Mouse (Mus musculus) layer of hippocampus, adult 2 months (tissue): ENCODE data around the gene Tnfrsf1b. TPM values are rescaled to one million over a fixed set of nuclear protein-coding genes. Genes with fewer than 3 reads are reported as not detected.
"Not testable (repeated sequence)": the region's sequence is repeated elsewhere in the genome, so short reads cannot be mapped to it uniquely, and the experiment has no call there.

Experiments used
- DNase-seq, 2 experiments: peaks; one replicate each; pipeline ENCODE4 v3.0.0; 2022; ENCODE audit warnings: low spot score in 2 of 2
- H3K27ac ChIP-seq: fragments of 200-600 bp; 2 replicates; pipeline ENCODE4 v1.8.1; 2022
- H3K4me3 ChIP-seq: fragments of 200-600 bp; 2 replicates; pipeline ENCODE4 v1.8.1; 2022; ENCODE audit warnings: mild to moderate bottlenecking
- CTCF ChIP-seq: fragments of 200-600 bp; conservative IDR thresholded peaks from 2 replicates; pipeline ENCODE4 v1.8.1; 2022; ENCODE audit warnings: antibody characterized with exemption, mild to moderate bottlenecking, moderate library complexity
- total RNA-seq, 2 experiments: library from RNA; stranded (reverse); gene quantifications; 2 replicates each; pipeline ENCODE4 v1.2.3; 2021

The Tnfrsf1b gene
- total RNA-seq, 2 experiments from 2014 or later: 2.7 TPM

- no peak overlapping the region for H3K4me3 ChIP-seq
- TF ChIP-seq CTCF: no peak
- no peak for DNase-seq
- H3K27ac ChIP-seq: no peak overlapping the region
These were observed 58.1 kb downstream of the Tnfrsf1b start for GRCm38 (mm10) chr4:145188561-145188960.

GRCm38 (mm10) chr4:145187619-145188018 lies 59.1 kb downstream of the Tnfrsf1b start:
- H3K4me3 ChIP-seq: no peak overlapping the region
- TF ChIP-seq CTCF: no peak

DNA sequence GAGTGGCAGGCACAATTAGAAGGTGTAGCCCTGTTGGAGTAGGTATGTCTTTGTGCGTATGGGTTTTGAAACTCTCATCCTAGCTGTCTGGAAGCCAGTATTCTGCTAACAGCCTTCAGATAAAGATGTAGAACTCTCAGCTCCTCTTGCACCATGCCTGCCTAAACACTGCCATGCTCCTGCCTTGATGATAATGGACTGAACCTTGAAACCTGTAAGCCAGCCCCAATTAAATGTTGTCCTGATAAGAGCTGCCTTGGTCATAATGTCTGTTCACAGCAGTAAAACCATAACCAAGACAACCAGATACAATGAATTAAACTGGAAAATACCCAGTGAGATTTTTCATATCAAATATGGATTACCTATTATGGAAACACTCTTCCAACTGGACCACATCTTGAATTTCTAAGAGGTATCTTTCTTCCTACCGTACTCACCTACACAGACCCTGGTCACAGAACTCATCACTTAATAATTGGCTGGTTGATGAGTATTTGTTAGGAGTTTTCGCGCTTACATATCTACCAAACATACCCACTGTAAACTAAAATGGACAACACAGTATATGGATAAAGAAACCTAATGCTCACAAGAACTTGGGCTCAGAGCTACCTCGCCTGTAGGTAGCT lies 67.6 kb downstream of the Tnfrsf1b start:
- DNase-seq: no peak
- Histone ChIP-seq H3K27ac (no peak overlapping the region), H3K4me3 (no peak overlapping the region)
- TF ChIP-seq CTCF: no peak

More at GRCm38 (mm10) chr4:145187619-145188018, 59.1 kb downstream of the Tnfrsf1b start:
- no peak for DNase-seq
- no peak overlapping the region for H3K27ac ChIP-seq

DNA sequence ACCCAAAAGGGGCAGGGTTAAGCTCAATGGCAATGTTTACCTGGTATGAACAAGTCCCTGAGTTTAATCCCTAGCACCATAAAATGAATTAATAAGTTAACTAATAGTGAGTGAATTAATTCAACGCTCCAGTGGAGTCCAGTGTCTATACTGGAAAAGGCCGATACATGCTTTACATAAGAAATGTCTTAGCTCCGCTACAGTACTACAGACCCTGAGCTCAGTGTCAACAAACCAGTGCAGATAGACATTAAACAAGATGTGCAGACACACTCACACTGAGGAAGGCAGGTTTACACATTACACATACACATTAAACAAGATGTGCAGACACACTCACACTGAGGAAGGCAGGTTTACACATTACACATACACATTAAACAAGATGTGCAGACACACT lies 81.1 kb downstream of the Tnfrsf1b start:
- not testable (repeated sequence) for DNase-seq, H3K27ac ChIP-seq, H3K4me3 ChIP-seq

DNA sequence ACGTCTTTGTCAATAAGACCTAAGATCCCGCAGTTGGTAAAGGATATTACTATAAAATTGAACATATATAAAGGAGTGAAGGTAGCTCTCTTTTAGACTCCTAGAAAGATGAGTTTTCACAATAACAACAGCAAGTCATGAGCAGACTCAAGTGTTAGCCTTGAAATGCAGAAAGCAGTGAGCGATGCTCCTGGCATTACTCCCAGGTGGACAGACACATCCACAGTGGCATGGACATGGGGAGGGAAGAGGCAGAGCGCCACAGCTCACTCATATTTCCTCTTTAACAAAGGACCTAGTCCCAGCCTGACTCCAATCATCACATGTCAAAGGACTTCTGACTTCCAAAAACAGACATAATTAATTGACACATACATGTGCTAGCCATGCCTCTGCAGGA lies 82.6 kb downstream of the Tnfrsf1b start:
- no peak for TF ChIP-seq CTCF
- DNase-seq: no peak
- H3K4me3 ChIP-seq: no peak overlapping the region
- no peak overlapping the region for H3K27ac ChIP-seq

Other genes with a start within 250 kb of the Tnfrsf1b start
- gene Vps13d, start 51.9 kb downstream of the Tnfrsf1b start, total RNA-seq: 10 to 100 TPM; 69.1 to 75.6 TPM
- under 1 TPM; 0.52 to 0.69 TPM for gene Tnfrsf8, start 68.3 kb upstream of the Tnfrsf1b start, total RNA-seq